Mouse (Mus musculus) stomach, postnatal 0 days (tissue): ENCODE data around the gene Cbr2.

Experiments used
- CTCF ChIP-seq: IDR thresholded peaks from 2 replicates; pipeline ENCODE4 v1.5.1; 2016; ENCODE audit warnings: antibody characterized with exemption, low read depth, mild to moderate bottlenecking, moderate library complexity
- EP300 ChIP-seq: optimal IDR thresholded peaks from 2 replicates; pipeline ENCODE3; 2016; ENCODE audit warnings: antibody characterized with exemption

DNA sequence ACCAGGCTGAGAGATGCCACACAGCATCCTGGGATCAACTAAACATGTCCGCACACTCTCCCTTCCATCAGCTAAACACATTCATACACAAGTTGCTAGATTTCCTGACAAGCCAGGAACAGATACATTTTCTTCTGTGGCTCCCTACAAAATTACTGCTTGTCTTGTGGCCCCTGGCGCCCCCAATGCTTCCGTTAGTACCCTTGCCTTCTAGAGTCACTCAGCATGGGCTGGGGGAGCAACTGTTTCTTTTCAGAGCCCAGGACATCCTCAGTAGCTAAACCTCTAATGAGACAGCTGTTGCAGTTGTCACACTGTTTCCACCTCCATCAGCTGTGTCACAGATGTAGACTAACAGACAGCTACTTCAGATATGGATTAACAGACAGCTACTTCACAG, 40.8 kb upstream of the Cbr2 start:
- no peak for TF ChIP-seq CTCF
- no peak for TF ChIP-seq EP300
